Mouse (Mus musculus): ENCODE measurements around the gene Vsnl1.

Gene Vsnl1

DNA sequence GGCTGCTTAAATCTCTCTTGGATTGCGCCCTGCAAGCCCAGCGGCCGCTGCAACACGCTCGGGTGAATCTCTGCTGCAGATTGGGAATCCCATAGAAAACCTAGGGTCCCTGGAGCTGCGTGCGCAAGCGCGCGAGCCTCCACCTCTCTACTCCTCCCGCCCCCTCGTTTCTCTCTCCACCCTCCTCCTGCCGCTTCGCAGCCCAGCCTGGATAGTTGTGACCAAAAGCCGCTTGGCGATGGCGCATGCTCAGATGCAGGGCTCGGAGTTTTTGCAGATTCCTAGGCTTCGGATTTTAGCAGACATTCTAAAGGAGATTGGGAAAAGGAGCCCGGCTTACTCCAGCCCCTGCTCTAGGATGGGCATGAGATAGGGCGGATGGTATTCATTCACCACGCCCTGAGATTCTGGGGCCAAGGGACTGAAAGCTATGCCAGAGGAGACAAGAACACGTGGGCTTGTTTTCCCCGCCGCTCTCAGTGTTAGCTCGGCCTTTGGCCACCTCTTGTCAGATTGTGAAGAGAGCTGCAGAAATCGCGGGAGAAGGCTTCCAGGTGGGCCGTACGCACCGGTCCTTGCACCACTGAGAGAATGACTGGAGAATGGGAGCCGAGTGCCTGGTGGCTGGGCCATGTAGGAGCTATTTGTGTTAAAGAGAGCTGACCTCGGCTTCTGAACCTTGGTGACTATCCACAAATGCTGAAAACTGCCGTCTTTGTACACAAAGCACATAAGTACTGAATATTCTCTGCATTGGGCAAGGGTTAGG lies at the start of gene Vsnl1:
Gene Vsnl1 (minus strand): TSS at position 117 of the 769 bp plus-strand sequence.
- peak; percentile 89 for DNase-seq (ENCODE audit: low spot score)

DNA sequence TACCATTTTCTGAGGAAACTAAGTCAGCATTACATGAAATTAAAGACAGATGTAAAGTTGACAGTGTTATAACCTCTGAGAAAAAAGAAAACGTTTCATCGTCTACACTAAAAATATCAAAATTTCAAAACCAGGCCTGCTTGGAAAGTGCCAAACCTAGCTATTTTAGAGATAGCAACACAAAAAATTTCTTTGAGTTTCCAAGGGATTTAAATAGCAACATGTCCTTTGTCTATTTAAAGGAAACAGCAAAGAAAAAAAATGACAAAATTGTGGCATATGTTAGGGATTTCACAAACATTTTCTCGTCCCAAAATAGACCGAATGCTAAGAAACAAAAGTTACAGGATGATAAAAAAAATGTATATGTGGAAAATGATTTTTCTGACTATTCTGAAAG lies 20.2 kb upstream of the Vsnl1 start:
- DNase-seq (ENCODE audit: low spot score), result no peak

DNA sequence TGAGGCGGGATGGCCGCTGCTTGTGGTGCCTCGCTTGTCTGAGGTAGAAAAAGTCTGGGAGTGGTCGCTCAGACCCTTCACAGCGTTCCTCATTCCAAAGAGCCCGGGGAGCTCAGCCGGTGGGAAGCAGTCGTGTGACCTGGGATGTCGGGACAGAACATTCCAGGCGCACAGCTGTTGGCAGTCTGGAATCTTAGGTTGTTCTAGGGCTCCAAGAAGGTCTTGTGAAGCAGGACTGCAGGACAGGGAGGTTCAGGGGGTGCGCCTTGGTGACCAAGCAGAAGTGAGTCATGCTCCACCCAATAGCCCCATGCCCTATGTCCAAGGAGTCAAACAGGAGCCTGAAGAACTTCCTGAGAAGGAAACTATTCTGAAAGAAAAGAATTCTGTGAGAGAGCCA lies 19.8 kb upstream of the Vsnl1 start:
- DNase-seq (ENCODE audit: low spot score), result no peak

DNA sequence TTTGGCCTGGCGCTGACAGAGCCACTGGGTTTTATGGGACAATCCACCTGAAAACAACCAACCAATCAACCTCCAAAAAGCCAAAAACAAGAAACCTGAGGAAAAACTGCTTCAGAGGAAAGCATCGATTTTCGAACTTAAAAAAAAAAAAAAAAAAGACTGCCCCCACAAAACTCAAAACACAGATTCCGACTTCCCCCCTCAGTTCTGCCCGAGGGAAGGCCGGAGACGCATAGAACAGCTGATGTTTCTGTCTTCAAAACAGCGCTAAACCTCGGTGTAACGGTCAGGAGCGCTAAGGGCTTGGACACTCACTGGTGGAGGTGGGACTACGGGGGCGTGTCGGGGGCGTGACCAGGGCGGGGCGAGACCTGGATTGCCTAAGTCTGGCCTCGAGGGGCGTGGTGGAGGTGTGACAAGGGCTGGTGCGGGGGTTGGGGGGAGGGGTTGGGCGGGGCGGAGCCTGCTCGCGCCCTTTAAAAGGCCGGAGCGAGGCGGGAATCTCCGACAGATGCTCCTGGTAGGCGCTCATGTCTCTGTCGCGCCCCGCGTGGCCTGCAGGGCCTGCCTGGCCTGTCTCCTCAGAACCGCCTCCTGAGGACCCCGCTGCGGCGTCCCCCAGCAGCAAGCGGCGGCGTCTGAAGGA lies 19.3 kb upstream of the Vsnl1 start, which contains the start of gene Rad51ap2:
Gene Rad51ap2 (plus strand): TSS at position 531 of the 646 bp plus-strand sequence.
- peak; percentile 95 for DNase-seq (ENCODE audit: low spot score)

DNA sequence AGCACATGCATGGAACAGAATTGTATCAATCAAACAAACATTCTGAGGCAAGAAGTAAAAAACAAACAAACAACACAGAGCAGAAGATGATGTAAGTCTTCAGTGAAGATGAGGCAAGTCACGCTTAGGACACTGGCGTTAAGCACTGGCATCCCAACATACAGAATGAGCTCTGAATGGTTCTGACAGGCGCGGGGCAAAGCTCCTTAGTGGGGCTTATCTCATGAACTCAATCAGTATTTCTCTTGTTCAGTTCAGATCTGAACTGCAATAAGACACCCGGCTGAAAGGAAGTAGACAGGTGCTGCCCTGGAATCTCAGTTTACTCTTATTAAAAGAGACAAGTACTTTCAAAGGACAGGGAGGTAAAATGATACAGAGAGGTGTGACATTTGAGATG lies 17.7 kb upstream of the Vsnl1 start:
- peak; percentile 24 for DNase-seq (ENCODE audit: low spot score)

DNA sequence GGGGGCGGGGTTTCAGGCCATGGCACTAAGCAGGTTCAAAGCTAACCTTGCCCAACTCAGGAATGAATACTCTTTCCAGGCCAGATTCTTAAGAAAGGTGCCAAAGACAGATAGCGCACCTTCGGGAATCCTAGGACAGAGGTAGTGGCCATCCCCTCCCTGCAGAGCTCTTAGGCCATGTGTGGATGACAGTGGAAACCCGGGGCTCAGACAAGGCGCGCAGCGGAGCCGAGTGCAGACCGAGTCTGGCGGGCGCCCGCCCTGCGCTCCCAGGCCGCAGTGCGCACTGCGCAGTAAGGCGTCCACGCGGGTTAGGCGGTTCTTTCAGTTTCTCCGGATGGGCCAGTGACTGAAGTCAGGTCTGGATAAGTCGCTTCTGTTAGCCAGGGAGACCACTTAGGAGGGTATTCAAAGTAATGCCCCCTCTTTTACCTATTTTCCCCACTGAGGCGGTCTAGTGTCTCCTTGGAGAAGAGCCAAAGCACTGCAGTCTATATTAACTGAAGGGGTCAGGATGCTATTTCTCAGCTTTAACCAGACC lies 1.6 kb upstream of the Vsnl1 start:
- DNase-seq (ENCODE audit: low spot score), result peak; percentile 13

DNA sequence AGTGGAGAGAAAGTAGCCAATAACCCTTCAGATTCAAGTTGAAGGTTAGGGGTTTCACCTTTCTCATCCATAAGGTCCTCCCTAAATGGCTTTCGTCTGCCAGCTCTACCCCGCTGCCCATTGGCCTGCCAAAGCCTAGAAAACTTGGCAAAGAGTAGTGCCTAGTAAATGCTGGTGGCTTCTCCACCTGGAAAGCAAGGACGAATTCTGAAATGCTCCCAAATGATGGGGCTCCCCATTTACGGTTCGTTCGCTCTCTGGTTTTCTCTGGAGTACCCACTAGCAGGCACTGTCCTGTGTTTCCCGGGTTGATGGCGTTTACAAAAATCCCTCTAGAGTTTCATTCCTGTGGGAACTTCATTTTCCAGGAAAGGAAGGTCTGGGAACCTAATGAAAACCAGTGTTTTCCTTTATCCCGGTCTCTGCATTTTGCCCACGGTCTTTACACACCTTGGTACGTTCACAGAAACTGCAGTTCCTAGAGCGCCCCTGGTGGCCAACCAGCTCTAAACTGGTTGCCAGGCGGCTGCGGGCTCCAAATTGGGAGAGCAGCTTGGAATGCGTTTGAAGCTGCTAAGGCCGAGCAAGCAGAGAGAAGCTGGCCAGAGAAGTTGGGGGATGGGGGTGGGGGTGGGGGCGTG lies 973 bp upstream of the Vsnl1 start:
- peak; percentile 92 for DNase-seq (ENCODE audit: low spot score)

DNA sequence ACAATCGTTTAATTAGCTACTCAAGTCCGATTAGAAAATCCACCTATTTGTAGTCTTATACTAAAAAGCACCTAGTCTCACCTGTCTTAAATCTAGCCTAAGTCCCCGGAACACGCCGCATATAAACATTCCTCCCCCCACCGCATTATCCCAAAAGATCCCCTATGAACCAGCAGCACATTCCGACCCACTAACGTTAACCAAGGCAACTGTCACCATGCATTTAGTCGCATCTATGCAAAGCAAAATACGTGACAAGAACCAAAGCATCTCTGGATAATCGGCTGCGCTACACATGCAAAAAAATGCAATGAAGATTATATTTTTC lies 426 bp downstream of the Vsnl1 start:
- no peak for DNase-seq (ENCODE audit: low spot score)

DNA sequence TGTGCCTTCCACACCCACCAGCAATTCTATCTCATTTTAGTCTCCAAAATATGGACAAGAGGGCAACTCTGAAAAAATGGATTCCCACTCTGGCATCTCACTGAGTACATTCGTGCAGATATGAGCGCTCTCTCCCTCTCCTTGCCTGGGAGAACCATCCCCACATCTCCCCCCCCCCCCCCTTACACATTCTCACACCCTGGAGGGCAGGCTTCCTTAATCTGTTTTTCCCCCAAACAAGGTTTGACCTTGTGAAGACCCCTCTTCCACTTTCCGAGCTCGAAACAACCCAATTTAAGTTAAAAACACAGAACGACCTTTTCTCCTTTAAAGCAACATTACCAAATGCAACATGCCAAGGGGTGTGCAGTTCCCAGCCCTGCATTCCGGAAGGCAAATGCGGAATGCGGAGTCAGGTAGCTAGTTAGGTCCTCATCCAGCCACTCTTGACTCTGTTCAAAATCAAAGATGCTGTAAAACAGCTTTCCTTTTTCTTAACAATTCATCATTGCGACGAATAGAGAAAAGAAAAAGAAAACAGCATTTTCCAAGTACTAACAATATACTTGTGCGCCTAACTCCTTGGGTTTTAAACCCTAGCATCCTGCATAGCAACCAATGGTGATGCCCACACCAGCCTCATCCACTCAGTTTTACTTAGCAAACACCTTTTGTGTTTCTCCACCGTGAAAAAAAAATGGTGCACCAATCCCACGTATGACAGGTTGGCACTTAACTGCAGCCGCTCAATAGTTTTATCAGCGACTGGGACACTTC lies 979 bp downstream of the Vsnl1 start:
- peak; percentile 11 for DNase-seq (ENCODE audit: low spot score)

DNA sequence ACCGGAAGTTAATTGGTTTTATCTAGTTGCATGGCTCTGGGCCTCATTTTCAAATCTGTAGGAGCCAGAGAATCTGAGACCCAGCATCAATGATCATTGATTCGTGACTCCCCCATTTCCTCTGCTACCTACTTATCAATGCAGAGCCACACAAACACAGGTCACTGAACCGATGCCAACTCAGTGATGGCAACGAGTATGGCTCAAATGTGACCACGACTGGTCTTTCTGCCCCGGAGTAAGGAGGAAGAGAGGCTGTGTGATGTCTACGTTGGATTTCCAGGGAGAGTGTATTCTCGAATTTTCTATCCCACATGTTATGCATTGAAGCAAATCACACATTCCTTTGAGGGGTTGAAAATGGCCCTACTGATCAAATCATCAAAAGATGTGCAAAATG lies 2.0 kb downstream of the Vsnl1 start:
- DNase-seq (ENCODE audit: low spot score), result no peak

DNA sequence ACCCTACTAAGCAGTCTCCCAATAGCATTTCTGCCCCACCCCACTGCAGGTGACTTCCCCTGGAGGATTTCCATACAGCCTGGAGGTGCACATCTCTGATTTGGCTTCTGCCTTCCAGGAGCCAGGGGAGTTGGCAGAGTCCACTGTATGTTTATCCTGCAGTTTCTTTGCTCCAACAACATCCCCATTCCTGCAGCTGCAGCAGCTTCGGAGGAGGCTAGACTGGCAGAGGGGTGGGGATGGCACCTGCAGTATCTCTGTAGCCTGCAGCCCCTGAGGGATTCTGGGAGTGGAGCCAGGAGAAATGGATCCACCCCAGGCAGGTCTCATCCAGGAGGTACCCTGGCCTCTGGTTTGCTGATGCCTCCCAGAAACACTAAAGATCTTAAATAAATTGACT lies 2.7 kb downstream of the Vsnl1 start:
- DNase-seq (ENCODE audit: low spot score), result no peak

DNA sequence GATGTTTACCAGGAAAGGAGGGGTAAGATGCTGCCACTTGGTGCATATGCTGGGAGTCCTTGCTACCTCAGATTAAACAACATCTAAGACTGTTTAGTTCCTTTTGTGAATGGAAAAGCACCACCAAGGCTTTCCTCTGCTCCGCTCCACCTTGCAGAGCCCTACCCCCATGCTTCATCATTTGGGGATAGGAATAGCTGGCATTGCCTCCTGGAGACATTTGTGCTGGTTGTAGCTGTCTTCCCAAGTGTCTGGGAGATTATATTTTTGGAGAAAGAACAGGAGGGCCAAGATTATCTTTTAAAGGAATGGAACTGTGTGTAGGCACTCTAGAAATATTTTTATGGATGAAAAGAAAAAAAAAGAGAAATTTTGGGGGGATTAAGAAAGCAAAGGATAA lies 3.3 kb downstream of the Vsnl1 start:
- DNase-seq (ENCODE audit: low spot score), result no peak

DNA sequence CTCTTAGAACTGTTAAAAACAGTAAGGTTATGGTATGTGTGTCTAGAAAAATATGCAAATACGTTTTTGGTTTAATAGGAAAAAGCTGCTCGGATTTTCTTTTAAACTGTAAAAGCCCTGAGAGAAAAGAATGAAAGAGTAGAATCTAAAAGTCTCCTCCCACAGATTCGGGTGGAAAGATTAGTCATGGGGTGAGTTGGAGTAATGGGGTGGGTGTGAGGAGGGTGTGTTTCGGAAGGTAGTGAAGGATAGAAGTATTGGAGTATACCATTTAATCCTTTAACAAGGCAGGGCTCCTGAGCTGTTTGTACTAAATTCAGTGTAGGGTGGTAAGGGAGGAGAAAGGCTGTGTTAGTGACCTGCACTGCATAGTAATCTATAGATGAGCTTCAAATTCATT lies 9.0 kb downstream of the Vsnl1 start:
- no peak for DNase-seq (ENCODE audit: low spot score)

DNA sequence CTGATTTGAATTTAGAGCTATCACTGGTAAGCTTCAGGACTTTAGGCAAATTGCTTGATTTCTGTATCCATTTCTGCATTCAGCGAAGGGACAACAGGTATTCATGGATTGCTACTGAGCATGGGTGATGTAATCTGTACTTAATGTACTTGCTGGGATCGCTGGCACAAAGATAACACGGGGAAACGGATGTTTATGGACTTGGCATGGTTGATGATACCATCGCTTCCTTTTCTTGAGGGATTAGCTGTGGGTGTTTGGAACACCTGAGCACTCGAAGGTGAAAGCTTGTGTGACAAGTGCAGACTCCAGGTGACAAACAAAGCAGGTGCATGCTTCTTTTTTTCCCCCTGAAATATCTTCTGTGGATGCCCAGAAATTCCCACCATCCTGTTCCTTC lies 18.3 kb downstream of the Vsnl1 start:
- no peak for DNase-seq (ENCODE audit: low spot score)

DNA sequence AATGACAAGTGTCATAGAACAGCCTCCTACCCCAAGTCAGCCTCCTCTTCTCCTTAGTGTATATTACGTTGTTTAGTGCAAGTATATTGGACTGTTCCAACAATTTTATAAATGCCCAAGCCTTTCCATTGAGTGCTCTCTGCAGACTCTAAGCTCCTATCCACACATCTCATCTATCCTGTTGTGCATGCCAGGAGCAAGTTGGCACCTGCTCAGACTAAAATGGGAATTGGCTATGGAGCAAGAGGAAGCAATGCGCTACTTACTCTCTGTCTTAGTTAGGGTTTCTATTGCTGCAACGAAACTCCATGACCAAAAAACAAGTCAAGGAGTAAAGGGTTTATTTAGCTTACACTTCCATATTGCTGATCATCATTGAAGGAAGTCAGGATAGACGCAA lies 28.7 kb downstream of the Vsnl1 start:
- DNase-seq (ENCODE audit: low spot score), result no peak

DNA sequence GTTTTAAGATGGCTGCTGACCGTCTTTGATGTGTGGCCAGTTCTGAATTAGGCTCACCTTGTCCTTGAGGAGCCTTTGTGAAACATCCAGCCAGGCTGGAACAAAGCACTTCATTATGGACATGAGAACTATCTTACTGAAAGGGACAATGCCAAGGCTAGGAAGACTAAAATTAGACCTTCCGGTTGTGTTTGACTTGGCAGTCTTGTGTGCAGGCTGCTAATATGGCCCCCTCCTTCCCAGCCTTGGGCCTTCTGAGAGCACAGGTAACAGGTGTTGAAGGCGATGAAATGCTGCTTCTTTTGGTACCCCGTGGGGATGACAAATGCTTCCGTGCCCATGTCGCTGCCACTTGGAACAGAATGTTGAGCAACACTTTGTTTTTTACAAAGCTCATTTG lies 37.6 kb downstream of the Vsnl1 start:
- no peak for DNase-seq (ENCODE audit: low spot score)

DNA sequence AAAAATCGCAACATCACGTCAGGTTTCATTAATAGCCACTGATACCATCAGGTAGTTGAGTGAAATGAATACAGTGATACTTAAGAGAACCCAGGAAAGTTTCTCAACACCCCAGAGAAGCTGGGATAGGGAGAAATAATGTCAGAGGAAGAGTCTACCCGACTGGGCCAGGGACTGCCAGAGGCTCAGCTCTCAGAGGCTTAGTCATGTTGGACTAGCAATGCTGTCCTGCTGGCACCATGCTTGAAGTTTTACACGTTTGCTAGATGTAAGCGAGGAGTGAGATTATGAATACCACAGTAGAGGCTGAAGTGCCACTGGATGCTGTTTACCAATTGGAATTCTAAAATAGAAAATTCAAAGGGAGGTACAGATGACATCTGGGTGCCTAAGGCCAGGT lies 39.4 kb downstream of the Vsnl1 start:
- DNase-seq (ENCODE audit: low spot score), result no peak

DNA sequence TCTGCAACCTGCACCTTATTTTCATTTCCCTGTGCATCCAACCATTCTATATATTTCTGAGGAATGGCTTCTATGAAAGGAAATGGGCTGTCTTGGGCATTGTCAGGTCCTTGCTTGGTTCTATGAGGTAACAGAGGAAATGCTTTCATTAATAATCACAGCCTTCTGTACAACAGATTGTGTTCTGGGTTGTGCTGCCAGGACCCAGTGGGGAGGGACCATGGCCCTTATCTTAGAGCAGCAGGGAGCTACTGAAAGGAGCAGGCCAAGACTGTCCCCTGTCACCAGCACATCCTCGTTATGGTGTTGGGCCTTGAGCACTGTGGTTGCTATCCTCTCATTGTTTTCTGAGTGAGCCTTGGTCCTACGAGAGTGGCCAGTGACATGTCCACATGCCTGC lies 40.9 kb downstream of the Vsnl1 start:
- DNase-seq (ENCODE audit: low spot score), result no peak

DNA sequence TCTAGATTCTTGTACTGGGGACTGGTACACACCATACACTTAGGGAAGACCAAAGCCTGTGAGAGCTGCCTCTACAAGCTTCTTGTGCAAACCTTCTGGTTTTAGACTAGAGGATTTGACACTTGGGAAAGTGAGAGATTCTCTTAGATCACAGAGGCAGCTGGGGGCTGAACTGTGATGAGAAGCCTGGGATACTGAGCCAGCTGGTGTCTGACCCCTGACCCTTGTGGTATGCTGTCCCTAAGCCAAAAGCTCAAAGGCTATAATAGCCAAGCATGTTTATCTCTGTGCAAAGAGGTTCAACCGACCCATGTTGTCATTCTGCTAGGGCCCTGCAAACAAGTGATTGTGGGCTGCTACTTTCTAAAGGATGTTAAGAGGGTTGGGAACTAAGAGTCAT lies 43.9 kb downstream of the Vsnl1 start:
- DNase-seq (ENCODE audit: low spot score), result no peak

DNA sequence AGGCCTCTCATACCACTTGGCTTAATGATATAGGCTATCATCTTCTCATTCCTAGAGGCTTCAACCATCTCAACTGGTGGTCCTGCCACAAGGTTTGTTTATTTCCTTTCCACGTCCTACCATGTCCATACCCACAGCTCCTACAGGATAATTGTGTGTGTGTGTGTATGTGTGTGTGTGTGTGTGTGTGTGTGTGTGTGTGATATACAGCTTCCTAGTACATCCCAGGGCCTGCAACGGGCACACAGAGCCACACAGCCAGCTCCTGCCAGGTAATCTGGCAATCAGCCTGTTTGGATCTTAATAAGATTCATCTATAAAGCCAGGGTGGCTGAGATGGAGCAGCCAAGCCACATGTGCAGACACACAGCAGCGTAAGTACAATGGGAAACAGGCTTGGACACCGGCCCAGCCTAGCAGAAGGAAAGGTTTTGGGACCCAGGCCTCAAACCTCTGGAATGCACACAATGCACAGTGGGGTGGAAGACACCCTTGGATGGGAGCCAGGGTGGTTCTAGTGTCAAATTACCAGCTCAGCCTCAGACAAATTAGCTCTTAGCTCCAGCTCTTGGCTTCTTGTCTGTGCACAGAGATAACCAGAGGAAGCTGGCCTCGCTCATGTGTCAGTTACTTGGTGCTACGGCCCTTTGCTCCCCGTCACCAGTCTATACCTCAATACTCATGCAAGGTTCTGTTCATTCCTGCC lies 45.0 kb downstream of the Vsnl1 start:
- peak; percentile 2 for DNase-seq (ENCODE audit: low spot score)

DNA sequence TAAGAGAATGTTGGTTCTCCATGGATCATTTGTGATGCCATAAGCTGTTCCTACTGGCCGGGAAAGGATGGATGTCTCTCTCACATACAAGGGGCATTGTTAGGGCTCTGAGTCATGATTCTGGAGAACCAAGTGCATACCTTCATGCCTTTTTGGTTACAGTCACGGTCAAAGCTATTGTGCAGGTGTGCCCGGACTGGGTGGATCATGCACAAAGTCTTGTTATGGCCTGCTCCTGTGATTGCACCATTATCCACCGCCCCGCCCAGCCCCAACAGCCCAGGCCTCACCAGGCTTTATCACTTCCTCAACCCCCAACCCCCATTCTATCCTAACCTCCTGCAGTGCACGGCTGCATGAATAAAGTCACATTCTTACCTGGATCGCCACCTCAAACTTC lies 47.3 kb downstream of the Vsnl1 start:
- DNase-seq (ENCODE audit: low spot score), result no peak

DNA sequence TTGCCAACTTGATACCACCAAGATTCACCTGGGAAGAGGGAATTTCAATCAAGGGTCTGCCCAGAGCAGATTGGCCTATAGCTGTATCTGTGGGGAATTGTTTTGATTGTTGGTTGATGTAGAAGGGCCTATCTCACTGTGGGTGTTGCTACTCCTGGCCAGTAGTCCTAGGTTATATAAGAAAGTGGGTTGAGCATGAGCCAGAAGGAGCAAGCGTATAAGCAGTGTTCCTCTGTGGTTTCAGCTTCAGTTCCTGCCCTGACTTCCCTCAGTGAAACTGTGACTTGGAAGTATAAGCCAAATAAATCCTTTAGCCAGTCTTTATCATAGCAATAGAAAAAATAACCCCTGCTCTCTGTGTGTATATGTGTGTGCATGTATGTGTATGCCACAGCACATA lies 51.7 kb downstream of the Vsnl1 start:
- DNase-seq (ENCODE audit: low spot score), result no peak
